Mouse (Mus musculus) cerebellum, adult 2 months (tissue): ENCODE measurements around the gene Ivd.

ENCODE experiments used
- CTCF ChIP-seq: fragments of 200-500 bp; IDR thresholded peaks from 2 replicates; pipeline ENCODE4 v1.5.1; 2011; ENCODE audit warnings: low read depth, mild to moderate bottlenecking, control low read depth, low read length, moderate library complexity, borderline replicate concordance; ENCODE audit not compliant: insufficient read depth
- POLR2A ChIP-seq: fragments of 200-500 bp; IDR thresholded peaks from 2 replicates; pipeline ENCODE4 v1.6.1; 2011; ENCODE audit warnings: low read length, control low read depth, borderline replicate concordance; ENCODE audit not compliant: insufficient read depth

- no peak for TF ChIP-seq CTCF
- no peak for TF ChIP-seq POLR2A
These were observed 23.4 kb upstream of the Ivd start for GRCm38 (mm10) chr2:118838330-118838729.
